Mouse (Mus musculus) ES-Bruce4 (cell line): Measurements from ENCODE around the gene Nudt13. TPM values are rescaled to one million over a fixed set of nuclear protein-coding genes. Genes with fewer than 3 reads are reported as not detected.
A peak's percentile ranks its signal among the peaks of the same experiment; 100 is the strongest.

ENCODE experiments used
- H3K27ac ChIP-seq: 2 replicates; pipeline ENCODE4 v1.5.1; 2012; ENCODE audit warnings: low read length, inconsistent platforms; ENCODE audit not compliant: insufficient read depth
- H3K27me3 ChIP-seq: 2 replicates; pipeline ENCODE4 v1.6.1; 2012; ENCODE audit warnings: mild to moderate bottlenecking, low read length, inconsistent platforms; ENCODE audit not compliant: control insufficient read depth, poor library complexity, insufficient read depth, severe bottlenecking
- H3K36me3 ChIP-seq: 2 replicates; pipeline ENCODE4 v1.6.1; 2012; ENCODE audit warnings: inconsistent platforms, mild to moderate bottlenecking, low read length, moderate library complexity; ENCODE audit not compliant: control insufficient read depth, poor library complexity, insufficient read depth, severe bottlenecking
- H3K4me1 ChIP-seq: one replicate; pipeline ENCODE4 v1.8.1; 2011; ENCODE audit warnings: low read length; ENCODE audit not compliant: control insufficient read depth, insufficient read depth
- H3K4me3 ChIP-seq: 2 replicates; pipeline ENCODE4 v1.5.1; 2011; ENCODE audit warnings: low read depth, mild to moderate bottlenecking, low read length
- H3K9ac ChIP-seq: 2 replicates; pipeline ENCODE4 v1.6.1; 2012; ENCODE audit warnings: low read depth, mild to moderate bottlenecking, inconsistent platforms; ENCODE audit not compliant: poor library complexity, severe bottlenecking
- H3K9me3 ChIP-seq: replicated peaks from 2 replicates; pipeline ENCODE4 v1.6.1; 2012; ENCODE audit warnings: mild to moderate bottlenecking, low read length, inconsistent platforms; ENCODE audit not compliant: control insufficient read depth, poor library complexity, insufficient read depth, severe bottlenecking
- CTCF ChIP-seq: IDR thresholded peaks from one replicate; pipeline ENCODE4 v1.8.1; 2011; ENCODE audit warnings: low read depth, low read length
- EP300 ChIP-seq: IDR thresholded peaks from 2 replicates; pipeline ENCODE4 v1.6.1; 2011; ENCODE audit warnings: low read depth, low read length; ENCODE audit not compliant: insufficient read depth
- POLR2A ChIP-seq: IDR thresholded peaks from one replicate; pipeline ENCODE4 v1.8.1; 2011; ENCODE audit warnings: low read length; ENCODE audit not compliant: insufficient read depth
- polyA plus RNA-seq: library from polyadenylated mRNA; stranded (reverse); fragments of >200 nt; gene quantifications from 2 replicates; pipeline ENCODE4 v1.2.4, GENCODE M21; 2011; ENCODE audit warnings: low read depth; ENCODE audit not compliant: missing spikeins, insufficient read depth, insufficient read length

Nudt13 gene
- polyA plus RNA-seq, 1 experiment: 14.0 TPM

GRCm38 (mm10) chr14:20331316-20331715, 36.8 kb downstream of the Nudt13 start:
- peaks cover 14% of the 10 kb centered on the region for H3K36me3 ChIP-seq
- no peaks in the 10 kb centered on the region for H3K9me3 ChIP-seq
- TF ChIP-seq CTCF (no peak), EP300 (no peak), POLR2A (no peak)
- H3K4me3 ChIP-seq: no peak overlapping the region
- no peaks in the 10 kb centered on the region for H3K27me3 ChIP-seq
- H3K9ac ChIP-seq: no peak overlapping the region
- H3K4me1 ChIP-seq: no peaks in the 10 kb centered on the region
- H3K27ac ChIP-seq: no peak overlapping the region

DNA sequence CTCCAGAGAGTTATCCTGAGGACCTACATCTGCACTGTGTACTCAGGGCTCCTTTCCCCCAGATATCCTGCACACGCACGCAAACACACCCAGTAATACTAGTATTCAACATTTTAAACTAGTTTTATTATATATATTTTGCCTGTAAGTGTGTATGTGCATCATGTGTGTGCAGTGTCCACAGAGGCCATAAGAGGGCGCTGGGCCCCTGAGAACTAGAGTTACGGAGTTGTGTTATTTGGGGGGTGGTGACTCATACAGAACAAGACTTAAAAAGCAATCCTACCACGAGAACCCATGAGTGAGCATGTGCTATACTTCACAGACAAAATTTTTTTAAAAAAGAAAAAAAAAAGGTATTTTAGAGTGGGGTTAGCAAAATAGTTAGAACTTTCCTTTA, 44.9 kb downstream of the Nudt13 start:
- H3K4me3 ChIP-seq: no peak overlapping the region
- H3K9me3 ChIP-seq: peaks cover 10% of the 10 kb centered on the region
- H3K27ac ChIP-seq: no peak overlapping the region
- no peaks in the 10 kb centered on the region for H3K4me1 ChIP-seq
- TF ChIP-seq CTCF (no peak), POLR2A (no peak), EP300 (no peak)
- H3K9ac ChIP-seq: no peak overlapping the region
- H3K27me3 ChIP-seq: no peaks in the 10 kb centered on the region
- peaks cover 24% of the 10 kb centered on the region for H3K36me3 ChIP-seq

GRCm38 (mm10) chr14:20340149-20340548, 45.7 kb downstream of the Nudt13 start:
- Histone ChIP-seq H3K36me3 (peaks cover 28% of the 10 kb centered on the region), H3K4me3 (no peak overlapping the region), H3K27me3 (no peaks in the 10 kb centered on the region), H3K9ac (no peak overlapping the region), H3K27ac (no peak overlapping the region), H3K4me1 (no peaks in the 10 kb centered on the region), H3K9me3 (peaks cover 16% of the 10 kb centered on the region)
- TF ChIP-seq POLR2A (no peak), EP300 (no peak), CTCF (peak; percentile 19)

- Histone ChIP-seq H3K27me3 (no peaks in the 10 kb centered on the region), H3K4me3 (no peak overlapping the region), H3K36me3 (peaks cover 28% of the 10 kb centered on the region), H3K27ac (no peak overlapping the region), H3K9ac (no peak overlapping the region), H3K9me3 (peaks cover 16% of the 10 kb centered on the region), H3K4me1 (no peaks in the 10 kb centered on the region)
- no peak for TF ChIP-seq EP300
- no peak for TF ChIP-seq POLR2A
- TF ChIP-seq CTCF: no peak
Measured at GRCm38 (mm10) chr14:20340866-20341265, 46.4 kb downstream of the Nudt13 start.

DNA sequence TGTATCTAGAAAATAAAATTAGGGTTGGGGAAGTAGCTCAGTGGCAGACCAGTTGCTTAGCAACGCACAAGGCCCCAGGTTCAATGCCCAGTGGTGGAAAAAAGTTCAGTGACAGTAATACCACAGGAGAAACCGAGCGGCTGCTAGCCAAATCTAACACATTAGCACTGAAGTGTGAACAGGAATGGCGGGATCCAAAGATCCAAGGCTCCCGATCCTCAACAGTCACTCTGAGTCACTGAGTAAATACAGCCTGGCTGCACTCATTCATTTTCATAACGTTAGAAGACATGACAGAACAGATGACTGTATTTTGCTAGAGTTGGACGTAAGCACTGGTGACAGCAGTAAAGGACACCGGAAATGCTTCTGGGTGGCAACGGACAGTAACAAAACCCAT, 51.4 kb downstream of the Nudt13 start:
- Histone ChIP-seq H3K4me3 (no peak overlapping the region), H3K4me1 (no peaks in the 10 kb centered on the region), H3K27me3 (no peaks in the 10 kb centered on the region), H3K27ac (no peak overlapping the region), H3K9ac (no peak overlapping the region), H3K9me3 (peaks cover 12% of the 10 kb centered on the region), H3K36me3 (peaks cover 15% of the 10 kb centered on the region)
- TF ChIP-seq EP300 (no peak), POLR2A (no peak), CTCF (no peak)

DNA sequence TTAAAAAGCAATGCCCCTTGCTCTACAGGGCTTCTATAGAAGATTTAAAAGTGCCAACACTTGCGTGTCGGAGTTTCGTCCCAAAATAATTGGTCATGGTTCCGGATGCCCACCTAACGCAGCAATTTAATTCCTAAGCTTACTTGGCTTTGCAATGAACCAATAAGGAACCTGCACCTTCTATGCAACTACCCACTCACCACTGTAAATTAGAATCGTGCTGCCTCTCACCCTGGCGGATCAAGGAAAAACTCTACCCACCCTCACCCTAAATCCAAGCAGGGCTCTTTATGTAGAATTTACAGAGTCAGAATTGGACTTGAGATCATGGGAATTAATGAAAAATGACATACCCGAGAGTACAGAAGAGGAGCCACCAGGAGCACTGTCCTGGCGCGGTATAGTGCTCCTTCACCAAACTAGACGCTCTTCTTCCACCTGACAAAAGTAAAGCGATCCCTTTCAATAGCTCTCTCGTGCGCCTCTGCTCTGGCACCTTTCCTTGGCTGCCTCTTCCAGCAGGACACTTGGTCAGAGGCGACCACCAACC, 53.0 kb downstream of the Nudt13 start:
- H3K4me3 ChIP-seq: peak overlapping the region; percentile 86
- no peaks in the 10 kb centered on the region for H3K4me1 ChIP-seq
- H3K9me3 ChIP-seq: peaks cover 12% of the 10 kb centered on the region
- peaks cover 14% of the 10 kb centered on the region for H3K36me3 ChIP-seq
- no peak overlapping the region; the same call in 1 of the 2 replicates for H3K27ac ChIP-seq
- TF ChIP-seq EP300 (no peak), POLR2A (no peak), CTCF (no peak)
- H3K27me3 ChIP-seq: no peaks in the 10 kb centered on the region
- H3K9ac ChIP-seq: peak overlapping the region; percentile 85
